In genomic region chr5:35035141-35035540, GRCm38 (mm10) we compare ENCODE assay signal across 14 mouse cellular contexts. TPM values are rescaled to one million over a fixed set of nuclear protein-coding genes. Genes with fewer than 3 reads are reported as not detected.
DNase-seq lines count a peak whose midpoint lies in the region; ATAC-seq and TF ChIP-seq lines count a peak whose summit lies in the region.
"Had no signal": no experiment of that assay in that cellular context is flagged by ENCODE, and none has a peak within 500 bp of the region (broad histone marks: within the 10 kb centered on the region; RNA-seq: fewer than 3 reads in every experiment).

No protein-coding gene starts in this region.

- no peak for TF ChIP-seq CTCF in CH12.LX (conservative IDR thresholded peaks at IDR 0.05 in 1 of 2, IDR thresholded peaks at IDR 0.05 in 1 of 2; ENCODE audit: low read depth in 2 of 2, low read length in 2 of 2)

- TF ChIP-seq POLR2A in CH12.LX (IDR thresholded peaks at IDR 0.05; ENCODE audit: low read depth, low read length): no peak

- no peaks in the 10 kb centered on the region for H3K79me2 ChIP-seq in CH12.LX (replicated peaks; ENCODE audit: control insufficient read depth, extremely low read depth, insufficient read depth, poor library complexity, severe bottlenecking)

- no peak overlapping the region for H3K9ac ChIP-seq in hindbrain, embryonic 16.5 days (ENCODE audit: low read depth, low read length)
- no peak overlapping the region for H3K9ac ChIP-seq in CH12.LX (ENCODE audit: insufficient read depth, low read depth)
- H3K9ac ChIP-seq in liver, embryonic 15.5 days: no peak overlapping the region

- H3K4me1 ChIP-seq in hindbrain, embryonic 10.5 days (replicated peaks): no peaks in the 10 kb centered on the region; the same call in 1 of the 2 replicates
- no peaks in the 10 kb centered on the region for H3K4me1 ChIP-seq in hindbrain, embryonic 16.5 days (ENCODE audit: control insufficient read depth, insufficient read depth, low read depth, low read length)
- H3K4me1 ChIP-seq in CH12.LX (ENCODE audit: control insufficient read depth in 1 of 2, insufficient read depth in 2 of 2): peaks cover 11 to 56% of the 10 kb centered on the region in 2 experiments
- H3K4me1 ChIP-seq in liver, embryonic 15.5 days (replicated peaks): peaks cover 42% of the 10 kb centered on the region

- TF ChIP-seq EP300 in CH12.LX (IDR thresholded peaks at IDR 0.05; ENCODE audit: low read length): peak; percentile 29; the same call in 1 of the 2 replicates

- no peak for ATAC-seq in hindbrain, embryonic 16.5 days
- no peak for ATAC-seq in liver, embryonic 15.5 days (ENCODE audit: insufficient read depth)
- ATAC-seq: forebrain, embryonic 14.5 days; intestine, embryonic 16.5 days had no signal

- no peak for DNase-seq in hindbrain, embryonic 10.5 days (ENCODE audit: low spot score)
- DNase-seq in CH12.LX (ENCODE audit: extremely low read depth) (peak; percentile 48), MEL-GATA-1-ER (ENCODE audit: extremely low read depth, low read depth) (peak; percentile 49)
- no peak for DNase-seq in B cell, adult 2 months
- no peak for DNase-seq in kidney, postnatal 25 days
- no peak for DNase-seq in layer of hippocampus, adult 11-12 months (ENCODE audit: low spot score)
- DNase-seq: adrenal gland, postnatal 10 days; lung, postnatal 14 days; midbrain, embryonic 14.5 days; right cerebral cortex, postnatal 25 days had no signal

- 0 out of 2 replicates have a peak overlapping the region, but pooled peaks have one; percentile 9 for H3K27ac ChIP-seq in hindbrain, embryonic 10.5 days
- no peak overlapping the region for H3K27ac ChIP-seq in hindbrain, embryonic 16.5 days (ENCODE audit: low read depth, low read length)
- H3K27ac ChIP-seq in CH12.LX (ENCODE audit: insufficient read depth, low read depth): no peak overlapping the region
- H3K27ac ChIP-seq in liver, embryonic 15.5 days (replicated peaks): 0 out of 2 replicates have a peak overlapping the region, but pooled peaks have one; percentile 59

- no peaks in the 10 kb centered on the region for H3K27me3 ChIP-seq in hindbrain, embryonic 10.5 days (ENCODE audit: insufficient read depth, poor library complexity, severe bottlenecking)
- H3K27me3 ChIP-seq in hindbrain, embryonic 16.5 days (replicated peaks; ENCODE audit: control insufficient read depth, insufficient read depth, low read length): no peaks in the 10 kb centered on the region
- no peaks in the 10 kb centered on the region for H3K27me3 ChIP-seq in CH12.LX (replicated peaks)
- H3K27me3 ChIP-seq in liver, embryonic 15.5 days: no peaks in the 10 kb centered on the region

- no peaks in the 10 kb centered on the region for H3K9me3 ChIP-seq in hindbrain, embryonic 10.5 days
- no peaks in the 10 kb centered on the region for H3K9me3 ChIP-seq in hindbrain, embryonic 16.5 days (ENCODE audit: control insufficient read depth, low read length)
- H3K9me3 ChIP-seq in CH12.LX (replicated peaks; ENCODE audit: low read length): no peaks in the 10 kb centered on the region
- H3K9me3 ChIP-seq in liver, embryonic 15.5 days (replicated peaks): no peaks in the 10 kb centered on the region

- no peak overlapping the region for H3K4me3 ChIP-seq in hindbrain, embryonic 10.5 days
- H3K4me3 ChIP-seq in hindbrain, embryonic 16.5 days (ENCODE audit: low read length): no peak overlapping the region
- H3K4me3 ChIP-seq in CH12.LX (replicated peaks in 1 of 3; ENCODE audit: low read depth in 2 of 3, low read length in 2 of 3, poor library complexity in 1 of 3): no peak overlapping the region
- no peak overlapping the region for H3K4me3 ChIP-seq in liver, embryonic 15.5 days (replicated peaks)

- WGBS in hindbrain, embryonic 10.5 days: 88% methylated on average over 5 of the region's 5 CpGs
- WGBS in hindbrain, embryonic 16.5 days: 89% methylated on average over 5 of the region's 5 CpGs
- 32% methylated on average over 5 of the region's 5 CpGs for WGBS in liver, embryonic 15.5 days (ENCODE audit: insufficient replicate concordance)

- peaks cover 67% of the 10 kb centered on the region for H3K36me3 ChIP-seq in hindbrain, embryonic 10.5 days
- H3K36me3 ChIP-seq in hindbrain, embryonic 16.5 days (ENCODE audit: control insufficient read depth, insufficient read depth, low read length): peaks cover 6% of the 10 kb centered on the region; the same call in 1 of the 2 replicates
- H3K36me3 ChIP-seq in CH12.LX (replicated peaks in 1 of 2; ENCODE audit: control insufficient read depth in 1 of 2, insufficient read depth in 1 of 2, low read length in 1 of 2): peaks cover 0 to 23% of the 10 kb centered on the region in 2 experiments
- H3K36me3 ChIP-seq in liver, embryonic 15.5 days (replicated peaks): peaks cover 33% of the 10 kb centered on the region

- in situ Hi-C loops in CH12.LX (cut with MboI; ENCODE audit: low pct_ligation_motif_present, low pct_unique_long_range_greater_than_20kb, low sequenced_read_pairs): loop anchor here (5.0 to 25.0 kb wide), 3 partner anchors 118 to 498 kb away; partner anchors contain the start of genes Grk4, Nop14 and Sh3bp2

- no peak overlapping the region for H3K4me2 ChIP-seq in hindbrain, embryonic 16.5 days (ENCODE audit: low read length)
- no peak overlapping the region for H3K4me2 ChIP-seq in CH12.LX (ENCODE audit: insufficient read depth, low read depth, poor library complexity, severe bottlenecking)
- H3K4me2 ChIP-seq in liver, embryonic 15.5 days: no peak overlapping the region

- dilution Hi-C loops in CH12.LX (cut with MboI; ENCODE audit: extremely low pct_ligation_motif_present, extremely low pct_unique_long_range_greater_than_20kb, low sequenced_read_pairs): no loop called here

- TF ChIP-seq RAD21 in CH12.LX (IDR thresholded peaks at IDR 0.05; ENCODE audit: low read depth, low read length): no peak

TF ChIP-seq in CH12.LX, 34 proteins besides CTCF, POLR2A, EP300 and RAD21:
- TF ChIP-seq IRF4 (IDR thresholded peaks at IDR 0.05; ENCODE audit: low read depth, low read length) (peak; percentile 17; the same call in 1 of the 2 replicates), TCF12 (IDR thresholded peaks at IDR 0.05; ENCODE audit: low read depth, low read length) (0 out of 2 replicates have a peak, but pooled peaks have one; percentile 20), JUND (conservative IDR thresholded peaks at IDR 0.05; ENCODE audit: low read depth, low read length) (no peak)

RNA-seq across cellular contexts. Expression of gene Hgfac, which starts 6.2 kb away (rescaled TPM):
- 0.25 and 0.27 TPM in 2 replicates for polyA plus RNA-seq in hindbrain, embryonic 10.5 days (2016; fragmentation: Nextera tagmentation; extraction: Ambion mirVana)
- 0.35 and 0.45 TPM in 2 replicates for polyA plus RNA-seq in hindbrain, embryonic 16.5 days (2015; fragmentation: Nextera tagmentation; extraction: Ambion mirVana)
- total RNA-seq in CH12.LX (2012; rRNA removed) (0.21 TPM in 1 of 2 replicates, not detected in the other), CH12.LX (2014; rRNA removed) (not detected in 2 replicates)
- polyA plus RNA-seq in CH12.LX (2012; ENCODE audit: insufficient read length, low read depth): not detected in 2 replicates
- 129 and 201 TPM in 2 replicates for polyA plus RNA-seq in liver, embryonic 15.5 days (2015; fragmentation: Nextera tagmentation; extraction: Ambion mirVana)
- polyA plus RNA-seq: forebrain, embryonic 14.5 days had no signal

RNA-seq across cellular contexts. Expression of gene Dok7, which starts 21.4 kb away (rescaled TPM):
- 0.30 and 0.52 TPM in 2 replicates for polyA plus RNA-seq in hindbrain, embryonic 10.5 days (2016; fragmentation: Nextera tagmentation; extraction: Ambion mirVana)
- polyA plus RNA-seq in hindbrain, embryonic 16.5 days (2015; fragmentation: Nextera tagmentation; extraction: Ambion mirVana): 12.0 and 12.5 TPM in 2 replicates
- 0.04 TPM in 1 of 2 replicates, not detected in the other for total RNA-seq in CH12.LX (2012; rRNA removed)
- total RNA-seq in CH12.LX (2014; rRNA removed): not detected in 2 replicates
- not detected in 2 replicates for polyA plus RNA-seq in CH12.LX (2012; ENCODE audit: insufficient read length, low read depth)
- polyA plus RNA-seq in liver, embryonic 15.5 days (2015; fragmentation: Nextera tagmentation; extraction: Ambion mirVana): 0.15 and 0.22 TPM in 2 replicates

Comparison
In these comparisons a context has a peak if more than half of its experiments do, and no peak if none do; other contexts are left out.
1. H3K27ac ChIP-seq: peak in hindbrain, embryonic 10.5 days (single experiment) and liver, embryonic 15.5 days (single experiment); none in hindbrain, embryonic 16.5 days (single experiment) and CH12.LX (single experiment).
2. DNase-seq: peak in CH12.LX (single experiment) and MEL-GATA-1-ER (single experiment); none in hindbrain, embryonic 10.5 days (single experiment), B cell, adult 2 months (0 of 2), kidney, postnatal 25 days (0 of 2) and layer of hippocampus, adult 11-12 months (single experiment).
3. RNA of gene Hgfac, which starts 6.2 kb away (polyA plus RNA-seq): 129 to 201 TPM in liver, embryonic 15.5 days; 0.35 to 0.45 TPM in hindbrain, embryonic 16.5 days, 0.25 to 0.27 TPM in hindbrain, embryonic 10.5 days and not detected in CH12.LX; every median in the first group is over 10 times any median in the second.